Mouse (Mus musculus) neural tube, embryonic 14.5 days (tissue): ENCODE measurements around the gene A730049H05Rik. TPM values are rescaled to one million over a fixed set of nuclear protein-coding genes. Genes with fewer than 3 reads are reported as not detected.

Experiments
- ATAC-seq: fragments of 200-750 bp; cut with Nextera tagmentation; 2 replicates; pipeline ENCODE4 v1.8.0; 2017; ENCODE audit warnings: low read depth, mild to moderate bottlenecking, moderate TSS enrichment, moderate library complexity
- H3K27ac ChIP-seq: fragments of 300-500 bp; sonication (generic); 2 replicates; pipeline ENCODE4 v1.5.1; 2014; ENCODE audit warnings: low read depth, mild to moderate bottlenecking, control low read depth, low read length, moderate library complexity, mixed read lengths
- H3K27me3 ChIP-seq: fragments of 300-500 bp; sonication (generic); 2 replicates; pipeline ENCODE4 v1.6.1; 2014; ENCODE audit warnings: low read length; ENCODE audit not compliant: control insufficient read depth, insufficient read depth
- H3K36me3 ChIP-seq: fragments of 300-500 bp; sonication (generic); 2 replicates; pipeline ENCODE4 v1.6.1; 2014; ENCODE audit warnings: low read length, mixed read lengths; ENCODE audit not compliant: control insufficient read depth, insufficient read depth
- H3K4me1 ChIP-seq: fragments of 300-500 bp; sonication (generic); 2 replicates; pipeline ENCODE4 v1.6.1; 2014; ENCODE audit warnings: low read length; ENCODE audit not compliant: control insufficient read depth, insufficient read depth
- H3K4me2 ChIP-seq: fragments of 300-500 bp; sonication (generic); 2 replicates; pipeline ENCODE4 v1.6.1; 2014; ENCODE audit warnings: mild to moderate bottlenecking, low read depth, low read length, control low read depth
- H3K4me3 ChIP-seq: fragments of 300-500 bp; sonication (generic); 2 replicates; pipeline ENCODE4 v1.5.1; 2014; ENCODE audit warnings: low read depth, low read length, control low read depth, mixed read lengths
- H3K9ac ChIP-seq: fragments of 300-500 bp; sonication (generic); replicated peaks from 2 replicates; pipeline ENCODE4 v1.6.1; 2014; ENCODE audit warnings: low read depth, mild to moderate bottlenecking, control low read depth, low read length, mixed read lengths
- H3K9me3 ChIP-seq: fragments of 300-500 bp; sonication (generic); 2 replicates; pipeline ENCODE4 v1.6.1; 2016; ENCODE audit warnings: low read length; ENCODE audit not compliant: control insufficient read depth
- WGBS: fragments of 180-500 bp; shearing (Covaris S2); extraction: QIAGEN DNeasy Blood & Tissue Kit; methylation state at CpG from one replicate; pipeline ENCODE4 v1.1.7; 2014; 5-methylcytosine and 5-hydroxymethylcytosine counted together
- polyA plus RNA-seq: library from polyadenylated mRNA; unstranded; fragments of >200 nt; fragmentation: Nextera tagmentation; extraction: Ambion mirVana; gene quantifications from 2 replicates; pipeline ENCODE4 v1.2.1, GENCODE M21; 2014

A730049H05Rik gene
- polyA plus RNA-seq, 1 experiment from 2014 or later, result 0.76 TPM

GRCm38 (mm10) chr6:92869582-92870219 is 53.4 kb downstream of the A730049H05Rik start:
- H3K9ac ChIP-seq, result no peak overlapping the region
- H3K27ac ChIP-seq, result no peak overlapping the region
- no peaks in the 10 kb centered on the region for H3K9me3 ChIP-seq
- WGBS, result 64% methylated on average over 16 of the region's 16 CpGs
- H3K4me1 ChIP-seq, result no peaks in the 10 kb centered on the region
- no peaks in the 10 kb centered on the region for H3K36me3 ChIP-seq
- no peaks in the 10 kb centered on the region for H3K27me3 ChIP-seq
- no peak overlapping the region for H3K4me3 ChIP-seq
- H3K4me2 ChIP-seq, result no peak overlapping the region
- no peak for ATAC-seq

- WGBS, result 45% methylated on average over 4 of the region's 4 CpGs
- H3K4me3 ChIP-seq, result no peak overlapping the region
- H3K4me2 ChIP-seq, result no peak overlapping the region
Measured at GRCm38 (mm10) chr6:92871813-92872212, 55.5 kb downstream of the A730049H05Rik start.

GRCm38 (mm10) chr6:92872766-92873165 is 56.5 kb downstream of the A730049H05Rik start:
- Histone ChIP-seq H3K36me3 (no peaks in the 10 kb centered on the region), H3K27ac (no peak overlapping the region), H3K4me2 (no peak overlapping the region), H3K4me3 (no peak overlapping the region), H3K4me1 (no peaks in the 10 kb centered on the region), H3K27me3 (no peaks in the 10 kb centered on the region), H3K9me3 (no peaks in the 10 kb centered on the region), H3K9ac (no peak overlapping the region)
- WGBS, result 74% methylated on average over 10 of the region's 10 CpGs
- no peak for ATAC-seq

More at GRCm38 (mm10) chr6:92871813-92872212, 55.5 kb downstream of the A730049H05Rik start:
- Histone ChIP-seq H3K27me3 (no peaks in the 10 kb centered on the region), H3K27ac (no peak overlapping the region), H3K9ac (no peak overlapping the region), H3K9me3 (no peaks in the 10 kb centered on the region), H3K4me1 (no peaks in the 10 kb centered on the region), H3K36me3 (no peaks in the 10 kb centered on the region)
- ATAC-seq, result no peak

- WGBS, result 77% methylated on average over 5 of the region's 5 CpGs
- H3K9ac ChIP-seq, result no peak overlapping the region
- no peak overlapping the region for H3K4me3 ChIP-seq
- ATAC-seq, result no peak
- H3K27me3 ChIP-seq, result no peaks in the 10 kb centered on the region
- no peak overlapping the region for H3K27ac ChIP-seq
- no peak overlapping the region for H3K4me2 ChIP-seq
- no peaks in the 10 kb centered on the region for H3K36me3 ChIP-seq
- no peaks in the 10 kb centered on the region for H3K9me3 ChIP-seq
- no peaks in the 10 kb centered on the region for H3K4me1 ChIP-seq
Measured at GRCm38 (mm10) chr6:92874854-92875253, 58.6 kb downstream of the A730049H05Rik start.

DNA sequence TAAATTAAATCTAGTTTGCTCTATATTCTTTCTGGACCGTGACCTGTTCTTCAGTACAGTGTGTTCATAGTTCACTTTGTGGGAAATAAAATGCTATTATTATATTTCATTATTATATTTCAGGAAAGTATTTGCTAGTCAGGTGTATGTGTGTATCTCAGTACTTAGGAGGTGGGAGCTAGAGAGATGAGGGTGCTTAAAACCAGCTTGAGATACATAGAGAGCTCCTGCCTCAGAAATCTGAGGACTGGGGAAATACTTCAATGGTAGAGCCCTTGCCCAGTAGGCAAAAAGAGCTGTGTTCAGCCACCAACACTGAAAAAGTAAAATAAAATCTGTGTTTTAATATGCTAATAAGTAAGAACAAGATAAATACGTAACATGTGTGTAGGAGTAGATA is 59.1 kb downstream of the A730049H05Rik start:
- Histone ChIP-seq H3K4me2 (no peak overlapping the region), H3K4me1 (no peaks in the 10 kb centered on the region), H3K27me3 (no peaks in the 10 kb centered on the region), H3K4me3 (no peak overlapping the region), H3K27ac (no peak overlapping the region), H3K9ac (no peak overlapping the region), H3K36me3 (no peaks in the 10 kb centered on the region), H3K9me3 (no peaks in the 10 kb centered on the region)
- 95% methylated on average over 2 of the region's 2 CpGs for WGBS
- no peak for ATAC-seq

DNA sequence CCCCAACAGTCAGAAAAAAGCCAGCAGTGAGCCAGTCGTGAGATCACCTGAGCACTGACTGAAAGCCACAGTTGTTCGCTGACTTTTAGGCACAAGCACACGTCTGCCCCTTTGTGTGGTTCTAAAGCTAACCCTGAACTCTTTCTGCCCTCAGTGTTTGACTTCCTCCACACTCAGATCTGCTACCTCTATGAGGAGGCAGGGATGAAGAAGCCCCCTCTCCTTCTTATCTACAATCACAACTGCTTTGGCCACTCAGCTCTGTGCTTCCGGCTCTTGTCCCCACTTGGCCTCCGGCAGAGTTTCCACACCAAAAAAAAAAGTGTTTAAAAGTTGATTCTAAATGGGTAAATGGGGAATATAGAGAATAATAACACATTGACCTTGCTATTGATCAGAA is 59.8 kb downstream of the A730049H05Rik start:
- no peaks in the 10 kb centered on the region for H3K9me3 ChIP-seq
- WGBS, result 84% methylated on average over 5 of the region's 5 CpGs
- no peak for ATAC-seq
- no peaks in the 10 kb centered on the region for H3K4me1 ChIP-seq
- no peaks in the 10 kb centered on the region for H3K27me3 ChIP-seq
- H3K36me3 ChIP-seq, result no peaks in the 10 kb centered on the region
- H3K4me2 ChIP-seq, result no peak overlapping the region
- no peak overlapping the region for H3K4me3 ChIP-seq
- no peak overlapping the region for H3K9ac ChIP-seq
- H3K27ac ChIP-seq, result no peak overlapping the region

GRCm38 (mm10) chr6:92877236-92877635 is 61.0 kb downstream of the A730049H05Rik start:
- H3K27ac ChIP-seq, result no peak overlapping the region
- H3K9ac ChIP-seq, result no peak overlapping the region
- WGBS, result 96% methylated on average over 4 of the region's 4 CpGs
- no peak overlapping the region for H3K4me2 ChIP-seq
- H3K4me1 ChIP-seq, result no peaks in the 10 kb centered on the region
- no peak for ATAC-seq
- H3K27me3 ChIP-seq, result no peaks in the 10 kb centered on the region
- no peak overlapping the region for H3K4me3 ChIP-seq
- H3K36me3 ChIP-seq, result no peaks in the 10 kb centered on the region
- no peaks in the 10 kb centered on the region for H3K9me3 ChIP-seq

- no peak overlapping the region for H3K9ac ChIP-seq
- H3K4me2 ChIP-seq, result no peak overlapping the region
- H3K4me1 ChIP-seq, result no peaks in the 10 kb centered on the region
- H3K27me3 ChIP-seq, result no peaks in the 10 kb centered on the region
- no peak overlapping the region for H3K27ac ChIP-seq
- H3K9me3 ChIP-seq, result no peaks in the 10 kb centered on the region
- WGBS, result 93% methylated on average over 5 of the region's 5 CpGs
- no peak overlapping the region for H3K4me3 ChIP-seq
- no peaks in the 10 kb centered on the region for H3K36me3 ChIP-seq
- no peak for ATAC-seq
Measured at GRCm38 (mm10) chr6:92878771-92879170, 62.5 kb downstream of the A730049H05Rik start.

DNA sequence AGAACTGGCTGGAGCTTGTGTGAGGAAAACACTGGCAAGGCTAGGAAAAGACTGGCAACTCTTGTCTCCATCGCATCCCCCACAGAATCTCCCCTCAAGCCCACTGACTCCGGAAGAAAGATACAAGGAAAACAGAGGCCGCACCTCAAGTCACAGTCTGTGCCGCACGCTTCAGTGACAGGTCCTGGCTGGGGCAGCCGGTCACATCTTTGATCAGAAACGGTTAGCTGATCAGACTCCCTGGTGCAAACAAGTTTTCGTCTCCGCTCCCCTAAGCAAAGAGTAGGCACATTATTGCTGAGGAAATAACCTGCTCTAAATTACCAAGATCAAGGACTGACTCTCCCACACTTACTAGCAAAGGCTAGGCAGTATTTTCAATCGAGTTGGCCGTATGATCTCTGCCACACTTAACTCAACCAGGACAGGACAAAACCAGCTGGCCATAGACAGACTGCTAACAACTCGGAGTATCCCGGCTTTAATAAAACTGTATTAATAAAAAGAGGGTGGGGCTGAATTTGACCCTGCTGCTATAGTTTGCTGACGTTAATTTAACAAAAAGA is 63.5 kb downstream of the A730049H05Rik start:
- no peak for ATAC-seq
- WGBS, result 79% methylated on average over 14 of the region's 14 CpGs
- no peaks in the 10 kb centered on the region for H3K9me3 ChIP-seq
- H3K27me3 ChIP-seq, result no peaks in the 10 kb centered on the region
- no peak overlapping the region for H3K4me2 ChIP-seq
- H3K4me1 ChIP-seq, result no peaks in the 10 kb centered on the region
- H3K4me3 ChIP-seq, result no peak overlapping the region
- H3K9ac ChIP-seq, result no peak overlapping the region
- H3K36me3 ChIP-seq, result no peaks in the 10 kb centered on the region
- H3K27ac ChIP-seq, result no peak overlapping the region
